9 mouse cellular contexts compared by ENCODE assay signal in genomic region chr14:24206736-24207359, GRCm38 (mm10). TPM values are rescaled to one million over a fixed set of nuclear protein-coding genes. Genes with fewer than 3 reads are reported as not detected.
DNase-seq lines count a peak whose midpoint lies in the region; ATAC-seq and TF ChIP-seq lines count a peak whose summit lies in the region.
"Had no signal": no experiment of that assay in that cellular context is flagged by ENCODE, and none has a peak within 500 bp of the region (broad histone marks: within the 10 kb centered on the region; RNA-seq: fewer than 3 reads in every experiment).

No protein-coding gene starts in this region.

- H3K9ac ChIP-seq in hindbrain, embryonic 11.5 days (ENCODE audit: low read depth, low read length): no peak overlapping the region
- H3K9ac ChIP-seq in hindbrain, embryonic 15.5 days: no peak overlapping the region
- no peak overlapping the region for H3K9ac ChIP-seq in stomach, postnatal 0 days (ENCODE audit: low read length)
- H3K9ac ChIP-seq: midbrain, embryonic 13.5 days had no signal

- no peak overlapping the region for H3K4me2 ChIP-seq in hindbrain, embryonic 11.5 days (replicated peaks; ENCODE audit: low read depth, low read length)
- H3K4me2 ChIP-seq in hindbrain, embryonic 15.5 days: no peak overlapping the region
- peak overlapping the region; percentile 25; the same call in 1 of the 2 replicates for H3K4me2 ChIP-seq in stomach, postnatal 0 days (replicated peaks; ENCODE audit: low read depth)
- H3K4me2 ChIP-seq: midbrain, embryonic 13.5 days had no signal

- H3K36me3 ChIP-seq in hindbrain, embryonic 10.5 days: no peaks in the 10 kb centered on the region
- no peaks in the 10 kb centered on the region for H3K36me3 ChIP-seq in hindbrain, embryonic 11.5 days (ENCODE audit: control insufficient read depth, insufficient read depth, low read length)
- 0 out of 2 replicates have a peak, but pooled peaks cover under 1% of the 10 kb centered on the region for H3K36me3 ChIP-seq in hindbrain, embryonic 15.5 days
- H3K36me3 ChIP-seq in stomach, postnatal 0 days (ENCODE audit: control insufficient read depth, insufficient read depth, low read length): no peaks in the 10 kb centered on the region; the same call in 1 of the 2 replicates
- H3K36me3 ChIP-seq: midbrain, embryonic 13.5 days had no signal

- 0 out of 2 replicates have a peak, but pooled peaks cover 3% of the 10 kb centered on the region for H3K9me3 ChIP-seq in hindbrain, embryonic 10.5 days
- H3K9me3 ChIP-seq in hindbrain, embryonic 11.5 days (ENCODE audit: control insufficient read depth, low read length): no peaks in the 10 kb centered on the region
- no peaks in the 10 kb centered on the region for H3K9me3 ChIP-seq in hindbrain, embryonic 15.5 days
- no peaks in the 10 kb centered on the region for H3K9me3 ChIP-seq in stomach, postnatal 0 days (ENCODE audit: control insufficient read depth, low read length)
- H3K9me3 ChIP-seq: midbrain, embryonic 13.5 days had no signal

- no peak for TF ChIP-seq EP300 in stomach, postnatal 0 days (optimal IDR thresholded peaks at IDR 0.05)

- 0 out of 2 replicates have a peak overlapping the region, but pooled peaks have one; percentile 70 for H3K27ac ChIP-seq in hindbrain, embryonic 10.5 days
- H3K27ac ChIP-seq in hindbrain, embryonic 11.5 days (ENCODE audit: low read depth, low read length): no peak overlapping the region
- peak overlapping the region; percentile 23; the same call in 1 of the 2 replicates for H3K27ac ChIP-seq in hindbrain, embryonic 15.5 days (replicated peaks)
- H3K27ac ChIP-seq in stomach, postnatal 0 days (replicated peaks): 0 out of 2 replicates have a peak overlapping the region, but pooled peaks have one; percentile 58

- TF ChIP-seq CTCF in stomach, postnatal 0 days (IDR thresholded peaks at IDR 0.05; ENCODE audit: low read depth): no peak

- WGBS in hindbrain, embryonic 10.5 days: 63% methylated on average over 12 of the region's 12 CpGs
- 64% methylated on average over 12 of the region's 12 CpGs for WGBS in hindbrain, embryonic 11.5 days
- 72% methylated on average over 12 of the region's 12 CpGs for WGBS in hindbrain, embryonic 15.5 days
- WGBS in stomach, postnatal 0 days: 39% methylated on average over 12 of the region's 12 CpGs

- no peaks in the 10 kb centered on the region for H3K27me3 ChIP-seq in hindbrain, embryonic 10.5 days (ENCODE audit: insufficient read depth, poor library complexity, severe bottlenecking)
- no peaks in the 10 kb centered on the region for H3K27me3 ChIP-seq in hindbrain, embryonic 11.5 days (ENCODE audit: control insufficient read depth, insufficient read depth, low read length)
- H3K27me3 ChIP-seq in hindbrain, embryonic 15.5 days: no peaks in the 10 kb centered on the region
- no peaks in the 10 kb centered on the region for H3K27me3 ChIP-seq in stomach, postnatal 0 days (ENCODE audit: control insufficient read depth, insufficient read depth, low read length)
- H3K27me3 ChIP-seq: midbrain, embryonic 13.5 days had no signal

- H3K4me3 ChIP-seq in hindbrain, embryonic 10.5 days: no peak overlapping the region
- no peak overlapping the region for H3K4me3 ChIP-seq in hindbrain, embryonic 11.5 days (ENCODE audit: low read depth, low read length)
- H3K4me3 ChIP-seq in hindbrain, embryonic 15.5 days: no peak overlapping the region
- no peak overlapping the region for H3K4me3 ChIP-seq in stomach, postnatal 0 days (ENCODE audit: low read depth, low read length)
- H3K4me3 ChIP-seq: midbrain, embryonic 13.5 days had no signal

- no peak for ATAC-seq in hindbrain, embryonic 11.5 days (ENCODE audit: low FRiP score)
- no peak for ATAC-seq in hindbrain, embryonic 15.5 days (ENCODE audit: low FRiP score, low read depth)
- ATAC-seq in stomach, postnatal 0 days (ENCODE audit: low FRiP score, low TSS enrichment): peak; percentile 93
- ATAC-seq: midbrain, embryonic 13.5 days had no signal

- peaks cover 65% of the 10 kb centered on the region for H3K4me1 ChIP-seq in hindbrain, embryonic 10.5 days (replicated peaks)
- peaks cover 3% of the 10 kb centered on the region for H3K4me1 ChIP-seq in hindbrain, embryonic 11.5 days (replicated peaks; ENCODE audit: control insufficient read depth, insufficient read depth, low read length)
- peaks cover 53% of the 10 kb centered on the region for H3K4me1 ChIP-seq in hindbrain, embryonic 15.5 days (replicated peaks)
- no peaks in the 10 kb centered on the region for H3K4me1 ChIP-seq in stomach, postnatal 0 days (replicated peaks; ENCODE audit: control insufficient read depth, insufficient read depth)

- DNase-seq in hindbrain, embryonic 10.5 days (ENCODE audit: low spot score): no peak
- no peak for DNase-seq in hindbrain, embryonic 11.5 days (ENCODE audit: low spot score)
- peak; percentile 57 for DNase-seq in urinary bladder, postnatal 14 days (ENCODE audit: low spot score)
- no peak for DNase-seq in urinary bladder, adult 2 months (ENCODE audit: low spot score)
- DNase-seq in stomach, postnatal 0 days (ENCODE audit: low spot score): peak; percentile 86
- DNase-seq in layer of hippocampus, adult 9-10 months (ENCODE audit: low spot score): no peak
- DNase-seq in cerebellum, adult 9-11 months: no peak

RNA-seq across cellular contexts. Expression of gene Dlg5, which starts 38.9 kb away (rescaled TPM):
- polyA plus RNA-seq in hindbrain, embryonic 10.5 days (2016; fragmentation: Nextera tagmentation; extraction: Ambion mirVana): 12.7 and 14.0 TPM in 2 replicates
- polyA plus RNA-seq in hindbrain, embryonic 11.5 days (2014; fragmentation: Nextera tagmentation; extraction: Ambion mirVana): 20.8 and 26.9 TPM in 2 replicates
- polyA plus RNA-seq in urinary bladder, adult 2 months (2012; rRNA removed): 19.2 and 24.0 TPM in 2 replicates
- polyA plus RNA-seq in hindbrain, embryonic 15.5 days (2015; fragmentation: Nextera tagmentation; extraction: Ambion mirVana): 20.0 and 20.6 TPM in 2 replicates
- 3.8 and 5.0 TPM in 2 replicates for polyA plus RNA-seq in stomach, postnatal 0 days (2015; fragmentation: Nextera tagmentation; extraction: Ambion mirVana)

Comparison
In these comparisons a context has a peak if more than half of its experiments do, and no peak if none do; other contexts are left out.
1. DNase-seq: peak in urinary bladder, postnatal 14 days (single experiment) and stomach, postnatal 0 days (single experiment); none in hindbrain, embryonic 10.5 days (single experiment), hindbrain, embryonic 11.5 days (single experiment), urinary bladder, adult 2 months (single experiment), layer of hippocampus, adult 9-10 months (single experiment) and cerebellum, adult 9-11 months (single experiment).